Mouse (Mus musculus): ENCODE results near the gene Ngrn. TPM values are rescaled to one million over a fixed set of nuclear protein-coding genes. Genes with fewer than 3 reads are reported as not detected.

Ngrn gene
- polyA plus RNA-seq, 1 experiment from 2014 or later, result 20.9 TPM

- ATAC-seq, result no peak
- Histone ChIP-seq H3K27ac (ENCODE audit: low read depth) (no peak overlapping the region), H3K36me3 (replicated peaks; ENCODE audit: insufficient read depth, low read length) (peaks cover 57% of the 10 kb centered on the region), H3K4me2 (ENCODE audit: low read depth, low read length) (no peak overlapping the region; the same call in 1 of the 2 replicates), H3K4me1 (ENCODE audit: insufficient read depth) (0 out of 2 replicates have a peak, but pooled peaks cover 8% of the 10 kb centered on the region), H3K27me3 (ENCODE audit: insufficient read depth, low read length) (no peaks in the 10 kb centered on the region), H3K9ac (replicated peaks) (no peak overlapping the region), H3K9me3 (ENCODE audit: low read length) (no peaks in the 10 kb centered on the region), H3K4me3 (ENCODE audit: low read depth, low read length) (no peak overlapping the region)
- TF ChIP-seq CTCF (IDR thresholded peaks at IDR 0.05; ENCODE audit: low read depth) (no peak), EP300 (IDR thresholded peaks at IDR 0.05; ENCODE audit: low read depth) (no peak)
- 79% methylated on average over 3 of the region's 3 CpGs for WGBS (ENCODE audit: insufficient replicate concordance)
- no peak for DNase-seq
Observed at GRCm38 (mm10) chr7:80299568-80299967, 38.6 kb downstream of the Ngrn start.

DNA sequence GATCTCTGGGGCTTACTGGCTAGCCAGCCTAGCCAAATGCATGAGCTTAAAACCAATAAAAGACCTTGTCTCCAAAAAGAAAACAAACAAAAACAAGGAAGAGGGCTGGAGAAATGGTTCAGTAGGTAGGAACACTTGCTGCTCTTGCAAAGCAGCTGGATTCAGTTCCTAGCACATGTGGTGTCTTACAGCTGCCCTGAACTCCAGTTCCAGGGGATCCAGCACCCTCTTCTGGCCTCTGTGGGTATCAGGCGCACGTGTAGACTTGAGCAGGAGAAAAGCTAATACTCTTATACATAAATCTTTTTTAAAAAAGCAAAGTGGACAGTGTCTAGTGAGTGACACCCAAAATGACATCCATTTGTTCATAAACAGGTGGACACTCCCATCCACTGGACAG, 40.5 kb downstream of the Ngrn start:
- 0 out of 2 replicates have a peak, but pooled peaks cover 4% of the 10 kb centered on the region for H3K4me1 ChIP-seq (ENCODE audit: insufficient read depth)
- H3K27ac ChIP-seq (ENCODE audit: low read depth), result no peak overlapping the region
- DNase-seq, result no peak
- no peak overlapping the region for H3K4me2 ChIP-seq (ENCODE audit: low read depth, low read length)
- H3K27me3 ChIP-seq (ENCODE audit: insufficient read depth, low read length), result no peaks in the 10 kb centered on the region
- 93% methylated on average over 2 of the region's 2 CpGs for WGBS (ENCODE audit: insufficient replicate concordance)
- TF ChIP-seq EP300 (IDR thresholded peaks at IDR 0.05; ENCODE audit: low read depth), result no peak
- TF ChIP-seq CTCF (IDR thresholded peaks at IDR 0.05; ENCODE audit: low read depth), result peak; percentile 42
- H3K4me3 ChIP-seq (ENCODE audit: low read depth, low read length), result no peak overlapping the region
- H3K9me3 ChIP-seq (ENCODE audit: low read length), result no peaks in the 10 kb centered on the region
- H3K36me3 ChIP-seq (replicated peaks; ENCODE audit: insufficient read depth, low read length), result peaks cover 76% of the 10 kb centered on the region
- no peak overlapping the region for H3K9ac ChIP-seq (replicated peaks)
- ATAC-seq, result no peak

DNA sequence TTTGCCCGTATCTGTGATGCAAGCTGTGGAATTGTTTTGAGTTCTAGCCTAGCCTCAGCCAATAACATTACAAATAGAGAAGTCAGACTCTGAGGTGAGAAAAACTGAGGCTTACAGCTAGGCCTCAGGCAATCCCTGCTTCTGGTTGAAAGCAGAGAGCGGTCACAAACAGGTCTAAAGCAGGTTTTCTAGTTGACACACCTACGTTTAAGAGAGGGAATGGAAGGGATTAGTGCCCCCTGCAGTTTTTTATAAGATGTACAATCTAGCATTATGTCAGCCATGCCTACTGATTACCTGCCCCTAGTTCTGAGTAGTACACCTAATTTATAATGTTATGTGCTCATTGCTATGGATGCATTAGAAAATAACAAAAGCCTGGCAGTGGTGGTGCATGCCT, 46.8 kb downstream of the Ngrn start:
- Histone ChIP-seq H3K36me3 (replicated peaks; ENCODE audit: insufficient read depth, low read length) (peaks cover 94% of the 10 kb centered on the region), H3K27me3 (ENCODE audit: insufficient read depth, low read length) (no peaks in the 10 kb centered on the region), H3K9me3 (ENCODE audit: low read length) (no peaks in the 10 kb centered on the region), H3K9ac (replicated peaks) (no peak overlapping the region), H3K27ac (ENCODE audit: low read depth) (no peak overlapping the region), H3K4me2 (ENCODE audit: low read depth, low read length) (no peak overlapping the region), H3K4me3 (ENCODE audit: low read depth, low read length) (no peak overlapping the region), H3K4me1 (ENCODE audit: insufficient read depth) (no peaks in the 10 kb centered on the region)
- DNase-seq (no peak), ATAC-seq (no peak)
- TF ChIP-seq CTCF (IDR thresholded peaks at IDR 0.05; ENCODE audit: low read depth), result peak; percentile 29; the same call in 1 of the 2 replicates
- TF ChIP-seq EP300 (IDR thresholded peaks at IDR 0.05; ENCODE audit: low read depth), result no peak
- 86% methylated on average over 3 of the region's 3 CpGs for WGBS (ENCODE audit: insufficient replicate concordance)

GRCm38 (mm10) chr7:80310771-80311170, 49.8 kb downstream of the Ngrn start:
- H3K9ac ChIP-seq (replicated peaks), result no peak overlapping the region
- ATAC-seq, result no peak
- no peak for DNase-seq
- TF ChIP-seq EP300 (IDR thresholded peaks at IDR 0.05; ENCODE audit: low read depth) (no peak), CTCF (IDR thresholded peaks at IDR 0.05; ENCODE audit: low read depth) (no peak)
- 84% methylated on average over 7 of the region's 7 CpGs for WGBS (ENCODE audit: insufficient replicate concordance)
- no peak overlapping the region for H3K4me2 ChIP-seq (ENCODE audit: low read depth, low read length)
- no peak overlapping the region for H3K4me3 ChIP-seq (ENCODE audit: low read depth, low read length)
- H3K4me1 ChIP-seq (ENCODE audit: insufficient read depth), result no peaks in the 10 kb centered on the region
- peaks cover 98% of the 10 kb centered on the region for H3K36me3 ChIP-seq (replicated peaks; ENCODE audit: insufficient read depth, low read length)
- no peaks in the 10 kb centered on the region for H3K27me3 ChIP-seq (ENCODE audit: insufficient read depth, low read length)
- H3K27ac ChIP-seq (ENCODE audit: low read depth), result no peak overlapping the region
- no peaks in the 10 kb centered on the region for H3K9me3 ChIP-seq (ENCODE audit: low read length)

Other genes with a start within 250 kb of the Ngrn start
- gene Zfp710, start 236.4 kb upstream of the Ngrn start, polyA plus RNA-seq (2015; fragmentation: Nextera tagmentation; extraction: Ambion mirVana), result 5.9 and 6.4 TPM in 2 replicates
- 183 and 184 TPM in 2 replicates for gene Idh2, start 145.8 kb upstream of the Ngrn start, polyA plus RNA-seq (2015; fragmentation: Nextera tagmentation; extraction: Ambion mirVana)
- gene Sema4b, start 74.4 kb upstream of the Ngrn start, polyA plus RNA-seq (2015; fragmentation: Nextera tagmentation; extraction: Ambion mirVana), result 11.7 and 13.5 TPM in 2 replicates
- 79.4 and 89.2 TPM in 2 replicates for gene Cib1, start 28.4 kb upstream of the Ngrn start, polyA plus RNA-seq (2015; fragmentation: Nextera tagmentation; extraction: Ambion mirVana)
- gene Gdpgp1, start 28.4 kb upstream of the Ngrn start, polyA plus RNA-seq (2015; fragmentation: Nextera tagmentation; extraction: Ambion mirVana), result 1.5 and 1.6 TPM in 2 replicates
- 0.43 TPM in 2 replicates for gene Ttll13, start 14.8 kb upstream of the Ngrn start, polyA plus RNA-seq (2015; fragmentation: Nextera tagmentation; extraction: Ambion mirVana)
- gene Vps33b, start 8.4 kb downstream of the Ngrn start, polyA plus RNA-seq (2015; fragmentation: Nextera tagmentation; extraction: Ambion mirVana), result 2.5 and 2.9 TPM in 2 replicates
- gene Prc1, start 33.2 kb downstream of the Ngrn start, polyA plus RNA-seq (2015; fragmentation: Nextera tagmentation; extraction: Ambion mirVana), result 48.3 and 57.6 TPM in 2 replicates
- gene Rccd1, start 63.2 kb downstream of the Ngrn start, polyA plus RNA-seq (2015; fragmentation: Nextera tagmentation; extraction: Ambion mirVana), result 1.2 and 1.6 TPM in 2 replicates
- 4.9 and 7.2 TPM in 2 replicates for gene Unc45a, start 79.8 kb downstream of the Ngrn start, polyA plus RNA-seq (2015; fragmentation: Nextera tagmentation; extraction: Ambion mirVana)
- gene Hddc3, start 81.9 kb downstream of the Ngrn start, polyA plus RNA-seq (2015; fragmentation: Nextera tagmentation; extraction: Ambion mirVana), result 3.1 TPM in 2 replicates
- gene Man2a2, start 110.2 kb downstream of the Ngrn start, polyA plus RNA-seq (2015; fragmentation: Nextera tagmentation; extraction: Ambion mirVana), result 2.1 and 2.2 TPM in 2 replicates
- gene Fes, start 126.7 kb downstream of the Ngrn start, polyA plus RNA-seq (2015; fragmentation: Nextera tagmentation; extraction: Ambion mirVana), result 16.3 and 16.8 TPM in 2 replicates
- gene Furin, start 144.2 kb downstream of the Ngrn start, polyA plus RNA-seq (2015; fragmentation: Nextera tagmentation; extraction: Ambion mirVana), result 17.7 and 18.0 TPM in 2 replicates

Measured in liver, postnatal 0 days (tissue).